Mouse (Mus musculus) liver, postnatal 0 days (tissue): ENCODE measurements around the gene Gna11.

Experiments
- CTCF ChIP-seq: sonication (generic); IDR thresholded peaks from 2 replicates; pipeline ENCODE4 v1.5.1; 2016; ENCODE audit warnings: antibody characterized with exemption, low read depth
- EP300 ChIP-seq: IDR thresholded peaks from 2 replicates; pipeline ENCODE4 v1.6.1; 2016; ENCODE audit warnings: antibody characterized with exemption, low read depth, mild to moderate bottlenecking

DNA sequence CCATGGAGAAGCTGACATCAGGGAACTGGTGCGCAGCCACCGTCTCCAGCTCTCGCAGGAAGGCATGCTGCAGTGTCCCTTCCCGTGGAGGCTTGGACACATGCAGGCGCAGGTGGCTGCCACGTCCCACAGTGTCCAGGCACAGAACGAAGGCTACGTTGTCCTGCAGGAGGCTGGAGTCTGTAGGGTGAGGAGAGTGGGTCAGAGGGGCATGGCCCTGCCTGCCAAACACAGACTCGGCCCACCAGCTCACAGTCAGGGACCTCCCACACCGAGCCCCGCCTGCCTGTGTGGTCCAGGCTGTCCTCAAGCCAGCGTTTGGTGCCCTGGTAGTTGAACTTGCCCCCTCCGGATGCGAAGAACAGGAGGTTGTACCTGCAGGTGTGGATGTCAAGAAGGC lies 55.0 kb downstream of the Gna11 start:
- TF ChIP-seq CTCF (no peak), EP300 (no peak)
